Mouse (Mus musculus) skeletal muscle tissue, adult 2 months (tissue): ENCODE measurements around the gene Topbp1.

ENCODE experiments used
- DNase-seq: peaks from one replicate; pipeline ENCODE4 v3.0.0-alpha.2; 2012; ENCODE audit warnings: low read depth, low spot score

The Topbp1 gene

DNA sequence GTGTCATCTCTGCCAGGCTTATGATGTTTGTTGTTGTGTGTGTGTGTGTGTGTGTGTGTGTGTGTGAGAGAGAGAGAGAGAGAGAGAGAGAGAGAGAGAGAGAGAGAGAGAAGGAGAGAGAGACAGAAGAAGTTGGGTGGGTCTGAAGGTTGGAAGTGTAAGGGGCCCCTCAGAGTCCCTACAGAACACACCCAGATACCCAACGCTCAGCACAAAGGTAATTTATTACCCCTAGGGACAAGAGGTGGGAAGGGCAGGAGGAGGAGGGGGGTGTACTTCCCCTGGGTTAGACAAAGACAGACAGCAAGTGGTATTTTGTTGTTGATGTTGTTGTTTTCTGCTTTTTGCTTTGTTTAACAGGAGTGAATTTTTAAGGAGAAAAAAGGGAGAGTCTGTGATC is 80.6 kb downstream of the Topbp1 start:
- DNase-seq, result no peak

DNA sequence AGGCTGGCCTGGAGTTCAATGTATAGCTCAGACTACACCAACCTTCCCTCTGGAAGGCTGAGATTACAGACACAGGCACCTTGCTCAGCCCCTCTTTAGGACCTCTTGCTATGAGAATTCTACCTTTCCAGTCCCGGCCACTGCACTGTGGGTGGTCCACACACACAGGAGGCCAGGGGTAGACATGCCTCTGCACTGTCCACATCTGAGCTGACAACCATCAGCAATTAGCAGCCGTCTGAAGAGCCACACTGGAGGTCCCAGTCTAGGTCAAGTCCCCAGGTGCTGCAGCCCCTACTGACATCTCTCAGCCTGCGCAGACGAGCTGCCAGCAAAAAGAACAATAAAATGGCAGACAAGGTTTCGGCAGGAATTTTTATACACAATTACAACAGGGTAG is 81.6 kb downstream of the Topbp1 start:
- no peak for DNase-seq

DNA sequence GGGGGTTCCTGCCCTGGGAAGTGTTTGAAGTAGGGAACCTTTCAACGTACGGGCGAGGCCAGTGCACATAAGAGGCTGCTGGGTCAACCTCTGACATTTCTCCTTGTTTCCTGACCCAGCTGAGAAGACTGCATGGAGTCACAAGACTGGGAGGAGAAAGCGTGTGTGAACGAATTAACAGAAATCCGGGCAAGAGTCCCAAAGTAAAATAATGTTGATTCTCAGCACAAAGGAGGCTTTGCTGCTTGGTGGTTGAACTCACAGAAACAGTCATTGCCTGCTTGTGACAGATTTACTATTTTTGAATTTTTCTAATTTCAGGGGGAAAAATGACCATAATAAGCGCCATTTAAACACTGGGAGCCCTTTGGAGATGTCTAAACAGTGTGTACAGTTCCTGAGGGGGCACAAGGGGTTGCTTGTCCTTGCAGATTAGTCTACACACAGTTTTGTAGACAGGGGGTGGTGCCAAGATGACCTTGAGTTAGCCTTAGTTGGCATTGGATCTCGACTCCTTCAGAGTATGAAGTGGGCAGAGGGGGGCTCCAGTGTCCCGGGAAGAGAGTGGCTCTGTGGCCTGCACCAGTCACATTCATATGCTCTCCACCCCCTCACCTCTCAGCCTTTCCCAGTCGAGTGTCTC is 82.1 kb downstream of the Topbp1 start:
- no peak for DNase-seq

DNA sequence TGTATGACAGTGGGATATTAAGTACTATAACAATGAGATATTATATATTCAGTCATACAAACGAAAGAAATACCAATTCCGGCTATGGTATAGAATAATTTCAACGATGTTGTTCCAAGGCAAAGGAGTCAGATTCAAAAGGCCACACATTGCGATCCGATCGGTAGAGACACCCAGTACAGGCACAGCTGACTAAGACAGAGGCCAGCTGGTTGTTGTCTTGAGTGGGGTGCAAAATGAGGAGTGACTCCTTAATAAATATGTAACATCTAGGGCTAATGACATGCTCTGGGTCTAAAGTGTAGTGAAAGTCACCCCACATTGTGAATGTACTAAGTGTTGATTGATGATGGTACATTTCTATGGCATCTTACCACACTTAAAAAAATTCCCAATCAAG is 84.2 kb downstream of the Topbp1 start:
- DNase-seq, result no peak

DNA sequence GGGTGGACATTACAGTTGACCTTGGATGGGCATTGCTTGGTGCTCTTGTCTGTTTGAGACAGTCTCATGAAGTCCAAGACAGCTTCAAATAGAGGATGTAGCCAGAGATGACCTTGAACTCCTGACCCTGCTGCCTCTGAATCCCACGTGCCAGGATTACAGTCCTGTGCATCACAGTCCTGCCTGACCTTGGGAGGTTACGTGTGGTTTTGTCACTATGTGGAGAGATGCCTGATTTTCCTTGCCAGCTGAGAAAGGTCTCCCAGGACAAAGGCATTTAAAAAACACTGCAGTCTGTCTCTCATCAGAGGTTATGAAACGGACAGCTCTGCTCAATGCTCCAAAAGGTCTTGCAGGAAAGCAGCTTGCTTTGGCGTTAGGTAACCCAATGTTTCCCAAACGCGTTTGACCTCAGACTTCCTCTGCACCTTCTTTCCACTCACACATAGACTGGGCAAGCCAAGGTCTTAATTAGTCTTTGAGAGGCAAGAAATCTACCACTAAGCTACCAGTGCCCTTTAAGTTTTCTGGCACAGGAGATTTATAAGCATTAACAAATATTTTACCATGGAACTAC is 86.9 kb downstream of the Topbp1 start:
- no peak for DNase-seq

DNA sequence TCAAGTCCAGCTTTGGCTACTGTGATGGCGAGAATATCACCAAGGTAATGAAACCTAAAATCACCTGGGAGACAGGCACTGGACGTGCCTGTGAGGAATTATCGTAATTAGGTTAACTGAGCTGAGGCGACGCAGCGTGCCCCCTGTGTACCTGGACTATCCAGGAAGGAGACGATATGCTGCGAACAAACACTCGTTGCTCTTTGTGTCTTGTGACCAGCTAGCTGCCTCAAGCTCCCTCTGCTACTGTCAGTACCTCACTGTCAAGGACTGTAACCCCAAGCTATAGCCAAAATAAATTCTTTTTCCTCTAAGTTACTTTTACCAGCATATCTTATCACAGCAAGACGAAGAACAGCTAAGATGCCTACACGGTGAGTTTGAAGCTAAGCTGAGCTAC is 88.2 kb downstream of the Topbp1 start:
- DNase-seq, result no peak

DNA sequence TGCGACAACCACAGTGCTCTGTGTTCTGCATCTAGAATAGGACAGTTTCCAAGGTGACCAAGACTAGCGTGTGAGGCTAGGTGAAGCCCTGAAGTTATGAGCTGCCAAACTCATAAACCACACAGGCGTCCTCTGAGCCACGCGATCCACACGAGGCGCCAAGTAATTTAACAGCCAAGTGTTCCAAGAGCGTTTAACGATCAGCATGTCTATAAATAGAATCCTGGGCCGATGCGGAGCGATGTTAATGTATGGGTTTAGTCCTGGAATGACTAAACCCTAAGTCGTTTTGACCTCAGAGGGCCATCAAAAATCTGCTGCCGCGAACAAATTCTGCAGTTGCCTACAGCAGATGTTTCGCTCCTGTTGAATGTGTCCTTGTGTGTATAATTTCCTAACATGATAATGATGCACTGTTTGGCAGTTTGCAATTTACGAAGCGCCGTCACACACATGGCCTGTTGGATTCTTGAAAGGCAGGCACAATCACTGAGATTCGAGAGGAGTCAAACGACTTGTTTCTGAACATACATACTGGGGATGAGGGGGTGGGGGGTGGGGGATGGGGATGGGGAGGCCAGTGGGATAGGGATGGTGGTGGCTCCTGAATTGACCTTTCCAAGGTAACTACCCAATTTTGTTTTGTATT is 93.6 kb downstream of the Topbp1 start:
- DNase-seq, result peak; percentile 78
